Mouse (Mus musculus): ENCODE data around the gene Armc7.
A peak's percentile ranks its signal among the peaks of the same experiment; 100 is the strongest.
"Not testable (repeated sequence)": the region's sequence is repeated elsewhere in the genome, so short reads cannot be mapped to it uniquely, and the experiment has no call there.

Armc7 gene

DNA sequence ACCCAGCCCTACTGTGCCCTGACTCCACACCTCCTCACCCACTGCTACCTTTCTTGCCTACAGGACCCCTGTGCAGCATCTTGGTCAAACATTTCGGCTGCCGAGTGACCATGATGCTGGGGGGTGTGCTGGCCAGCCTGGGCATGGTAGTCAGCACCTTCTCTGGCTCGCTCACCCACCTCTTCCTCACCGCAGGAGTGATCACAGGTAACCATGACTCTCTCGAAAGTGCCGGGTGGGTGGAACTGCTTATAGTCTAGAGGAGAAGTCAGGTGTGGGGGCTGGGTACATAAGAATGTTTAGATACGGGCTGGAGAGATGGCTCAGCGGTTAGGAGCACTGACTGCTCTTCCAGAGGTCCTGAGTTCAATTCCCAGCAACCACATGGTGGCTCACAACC lies 10.6 kb upstream of the Armc7 start:
- no peak for DNase-seq (ENCODE audit: low read depth, low spot score)
- H3K27me3 ChIP-seq (ENCODE audit: control insufficient read depth, insufficient read depth, low read length, poor library complexity, severe bottlenecking), result no peaks in the 10 kb centered on the region
- H3K36me3 ChIP-seq (ENCODE audit: control insufficient read depth, insufficient read depth, low read length, poor library complexity, severe bottlenecking), result no peaks in the 10 kb centered on the region

DNA sequence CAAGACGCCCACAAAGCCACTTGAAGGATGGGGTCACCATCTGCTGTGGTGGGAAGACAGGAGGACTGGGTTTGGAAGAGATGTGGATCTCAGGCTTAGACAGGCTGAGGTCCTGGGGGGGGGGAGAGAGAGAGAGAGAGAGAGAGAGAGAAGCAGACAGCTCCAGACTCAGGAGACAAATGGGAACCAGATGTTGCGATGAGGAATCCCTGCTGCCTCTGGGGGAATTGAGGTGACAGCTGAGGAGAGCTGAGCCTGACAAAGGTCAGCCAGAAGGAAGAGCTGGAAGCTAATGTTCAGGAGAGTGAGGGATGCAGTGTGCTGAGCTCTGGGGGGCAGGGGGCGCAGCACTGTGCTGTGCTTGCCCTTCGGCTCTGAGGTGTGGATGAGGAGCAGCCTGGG lies 8.2 kb upstream of the Armc7 start:
- no peak for DNase-seq (ENCODE audit: low read depth, low spot score)
- Histone ChIP-seq H3K36me3 (ENCODE audit: control insufficient read depth, insufficient read depth, low read length, poor library complexity, severe bottlenecking) (no peaks in the 10 kb centered on the region), H3K27me3 (ENCODE audit: control insufficient read depth, insufficient read depth, low read length, poor library complexity, severe bottlenecking) (no peaks in the 10 kb centered on the region)

DNA sequence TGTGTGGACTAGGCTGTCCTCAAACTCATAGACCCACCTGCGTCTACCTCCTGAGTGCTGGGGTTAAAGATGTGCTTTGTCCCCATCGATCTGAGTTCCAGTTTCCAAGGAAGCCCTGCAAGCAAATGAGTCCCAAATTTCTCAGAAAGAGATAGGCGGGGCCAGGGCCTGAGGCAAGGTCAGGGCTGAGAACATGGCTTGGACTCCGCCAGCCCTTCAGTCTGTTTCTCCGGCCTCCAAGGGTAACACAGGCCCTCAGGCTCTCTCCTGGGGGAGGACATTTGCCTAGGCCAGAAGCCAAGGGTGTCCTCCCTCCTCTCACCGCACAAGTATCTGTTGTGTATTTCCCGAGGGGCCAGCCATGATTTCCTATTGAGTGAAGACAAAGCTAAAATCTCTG lies 3.3 kb upstream of the Armc7 start:
- DNase-seq (ENCODE audit: low read depth, low spot score), result no peak
- Histone ChIP-seq H3K27me3 (ENCODE audit: control insufficient read depth, insufficient read depth, low read length, poor library complexity, severe bottlenecking) (no peaks in the 10 kb centered on the region), H3K36me3 (ENCODE audit: control insufficient read depth, insufficient read depth, low read length, poor library complexity, severe bottlenecking) (no peaks in the 10 kb centered on the region)

DNA sequence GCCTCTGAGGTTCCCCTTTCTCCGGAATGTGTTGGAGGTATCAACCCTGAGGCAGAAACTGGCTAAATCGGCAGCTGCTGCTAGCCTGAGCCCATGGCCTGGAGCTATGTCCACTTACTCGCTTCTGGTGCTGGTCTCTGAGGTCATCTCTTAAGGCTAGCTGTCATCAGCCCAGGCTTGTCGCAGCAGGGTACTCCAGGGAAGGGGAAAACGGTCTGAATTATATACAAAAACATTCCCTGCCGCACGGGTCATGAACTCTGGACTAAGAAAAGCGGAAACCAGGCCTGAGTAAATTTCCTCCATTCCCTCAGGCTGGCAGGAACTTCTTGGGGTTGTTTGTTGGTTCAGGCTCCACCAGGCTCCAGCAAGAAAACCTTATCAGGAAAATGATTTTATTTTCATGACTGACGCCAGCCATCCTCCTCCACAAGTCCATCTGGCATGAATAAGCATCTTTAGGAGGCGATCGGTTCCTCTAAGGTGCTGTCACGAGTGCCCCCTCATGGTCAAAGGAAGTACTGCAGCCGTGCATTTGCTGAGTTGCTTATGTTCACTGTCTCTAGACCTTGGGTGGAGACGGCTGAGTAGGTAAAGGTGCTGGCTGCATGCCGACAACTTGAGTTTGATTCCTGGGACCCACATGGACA lies 1.7 kb upstream of the Armc7 start:
- no peaks in the 10 kb centered on the region for H3K27me3 ChIP-seq (ENCODE audit: control insufficient read depth, insufficient read depth, low read length, poor library complexity, severe bottlenecking)
- H3K36me3 ChIP-seq (ENCODE audit: control insufficient read depth, insufficient read depth, low read length, poor library complexity, severe bottlenecking), result no peaks in the 10 kb centered on the region
- peak; percentile 95 for DNase-seq (ENCODE audit: low read depth, low spot score)

DNA sequence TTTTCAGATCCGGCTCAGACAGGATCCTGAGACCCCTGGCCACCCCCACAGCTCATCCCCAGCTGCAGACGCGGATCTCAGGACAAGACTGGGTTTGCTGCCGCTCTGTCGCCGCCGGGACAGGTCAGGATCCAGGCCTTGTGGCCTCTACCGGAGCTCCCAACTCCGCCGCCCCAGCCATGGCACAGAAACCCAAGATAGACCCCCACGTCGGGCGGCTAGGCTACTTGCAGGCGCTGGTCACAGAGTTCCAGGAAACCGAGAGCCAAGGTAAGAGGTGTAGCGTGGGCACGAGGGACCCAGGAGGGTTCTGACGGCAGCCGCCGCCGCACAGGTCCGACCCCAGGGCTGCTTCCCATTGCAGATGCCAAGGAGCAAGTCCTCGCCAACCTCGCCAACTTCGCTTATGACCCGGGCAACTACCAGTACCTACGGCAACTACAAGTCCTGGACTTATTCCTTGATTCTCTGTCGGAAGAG lies 331 bp downstream of the Armc7 start:
- no peaks in the 10 kb centered on the region for H3K36me3 ChIP-seq (ENCODE audit: control insufficient read depth, insufficient read depth, low read length, poor library complexity, severe bottlenecking)
- H3K27me3 ChIP-seq (ENCODE audit: control insufficient read depth, insufficient read depth, low read length, poor library complexity, severe bottlenecking), result no peaks in the 10 kb centered on the region
- DNase-seq (ENCODE audit: low read depth, low spot score), result no peak

DNA sequence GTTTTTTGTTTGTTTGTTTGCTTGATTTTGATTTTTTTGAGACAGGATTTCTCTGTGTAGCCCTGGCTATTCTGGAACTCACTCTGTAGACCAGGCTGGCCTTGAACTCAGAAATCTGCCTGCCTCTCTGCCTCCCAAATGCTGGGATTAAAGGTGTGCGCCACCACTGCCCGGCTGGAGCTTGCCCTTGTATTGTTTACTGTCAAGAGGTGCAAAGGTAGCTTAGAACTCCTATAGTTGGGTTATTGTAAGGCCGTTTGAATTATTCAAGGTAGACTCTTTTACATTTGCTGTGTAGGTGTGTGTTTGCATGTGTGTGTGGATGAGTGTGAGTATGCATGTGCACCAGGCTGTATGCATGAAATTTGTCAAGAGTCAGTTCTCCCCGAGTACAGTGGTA lies 1.2 kb downstream of the Armc7 start:
- DNase-seq (ENCODE audit: low read depth, low spot score), result not testable (repeated sequence)

DNA sequence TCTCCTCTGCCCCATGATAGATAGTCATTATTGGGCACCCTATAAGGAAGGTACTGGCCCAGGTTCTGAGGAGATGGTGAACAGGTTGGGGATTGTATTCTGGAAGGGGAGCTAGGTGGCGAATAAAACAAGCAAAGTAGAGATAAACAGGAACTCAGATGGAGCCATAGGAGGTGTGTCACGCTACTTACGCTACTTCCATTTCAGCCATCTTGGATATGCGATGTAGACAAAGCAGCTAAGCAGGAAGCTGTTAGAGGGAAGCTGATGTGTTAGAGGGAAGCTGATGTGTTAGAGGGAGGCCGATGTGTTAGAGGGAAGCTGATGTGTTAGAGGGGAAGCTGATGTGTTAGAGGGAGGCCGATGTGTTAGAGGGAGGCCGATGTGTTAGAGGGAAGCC lies 1.9 kb downstream of the Armc7 start:
- peak; percentile 52 for DNase-seq (ENCODE audit: low read depth, low spot score)
- H3K36me3 ChIP-seq (ENCODE audit: control insufficient read depth, insufficient read depth, low read length, poor library complexity, severe bottlenecking); H3K27me3 ChIP-seq (ENCODE audit: control insufficient read depth, insufficient read depth, low read length, poor library complexity, severe bottlenecking): not testable (repeated sequence)

More for the DNA sequence above, 1.2 kb downstream of the Armc7 start:
- not testable (repeated sequence) for H3K36me3 ChIP-seq (ENCODE audit: control insufficient read depth, insufficient read depth, low read length, poor library complexity, severe bottlenecking); H3K27me3 ChIP-seq (ENCODE audit: control insufficient read depth, insufficient read depth, low read length, poor library complexity, severe bottlenecking)

DNA sequence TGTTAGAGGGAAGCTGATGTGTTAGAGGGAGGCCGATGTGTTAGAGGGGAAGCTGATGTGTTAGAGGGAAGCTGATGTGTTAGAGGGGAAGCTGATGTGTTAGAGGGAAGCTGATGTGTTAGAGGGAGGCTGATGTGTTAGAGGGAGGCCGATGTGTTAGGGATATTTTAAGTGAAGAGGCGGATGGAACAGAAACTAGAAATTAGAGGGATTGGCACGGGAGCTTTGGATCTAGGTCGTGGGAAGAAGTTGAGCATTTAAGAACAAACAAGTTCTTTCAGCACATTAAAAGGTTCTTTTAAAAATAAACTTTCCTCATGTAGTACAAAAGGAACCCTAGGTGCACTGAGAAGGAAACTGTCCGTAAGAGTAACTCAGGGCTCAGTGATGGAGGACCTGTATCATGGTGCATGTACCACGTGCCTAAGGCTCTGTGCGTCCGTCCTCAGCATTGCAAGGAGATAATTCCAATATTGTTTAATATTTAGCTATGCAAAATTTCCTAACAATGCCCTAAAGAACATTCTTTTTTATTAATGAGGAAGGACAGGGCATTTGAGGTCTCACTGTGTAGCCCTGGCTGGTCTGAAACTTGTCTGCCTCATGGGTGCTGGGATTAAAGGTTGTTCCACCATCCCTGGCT lies 3.0 kb downstream of the Armc7 start:
- Histone ChIP-seq H3K27me3 (ENCODE audit: control insufficient read depth, insufficient read depth, low read length, poor library complexity, severe bottlenecking) (no peaks in the 10 kb centered on the region), H3K36me3 (ENCODE audit: control insufficient read depth, insufficient read depth, low read length, poor library complexity, severe bottlenecking) (no peaks in the 10 kb centered on the region)
- no peak for DNase-seq (ENCODE audit: low read depth, low spot score)

DNA sequence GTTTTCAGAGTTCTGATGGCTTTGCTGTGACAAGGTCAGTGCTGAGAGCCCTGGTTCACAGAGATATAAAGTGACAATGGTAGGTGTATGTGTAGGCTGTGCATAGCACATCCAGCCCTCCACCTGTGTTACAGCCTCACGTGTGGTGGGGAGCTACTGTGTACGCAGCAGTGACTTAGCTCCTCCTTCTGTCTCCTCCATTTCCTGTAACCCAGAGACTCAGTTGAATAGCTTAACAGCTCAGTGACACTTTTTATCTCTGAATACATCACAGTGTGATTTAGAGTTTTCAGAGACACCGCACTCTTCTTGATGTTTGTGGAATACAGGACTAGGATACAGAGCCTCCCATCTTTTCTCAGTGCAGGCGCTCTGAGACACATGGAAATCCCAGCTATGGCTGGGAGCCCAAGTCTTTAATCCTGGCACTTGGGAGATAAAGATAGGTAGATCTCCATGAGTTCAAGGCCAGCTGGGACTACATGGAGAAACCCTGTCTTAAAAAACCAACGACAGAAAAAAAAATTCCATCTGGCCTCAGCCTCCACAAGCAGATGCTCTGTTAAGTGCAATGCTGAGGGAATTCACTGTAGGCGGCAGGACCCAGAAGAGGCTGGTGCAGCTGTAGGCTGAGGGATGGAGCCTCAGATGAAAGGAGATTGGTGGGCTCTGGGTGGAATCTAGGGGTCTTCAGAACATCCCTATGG lies 6.2 kb downstream of the Armc7 start:
- Histone ChIP-seq H3K36me3 (ENCODE audit: control insufficient read depth, insufficient read depth, low read length, poor library complexity, severe bottlenecking) (no peaks in the 10 kb centered on the region), H3K27me3 (ENCODE audit: control insufficient read depth, insufficient read depth, low read length, poor library complexity, severe bottlenecking) (no peaks in the 10 kb centered on the region)
- DNase-seq (ENCODE audit: low read depth, low spot score), result no peak

DNA sequence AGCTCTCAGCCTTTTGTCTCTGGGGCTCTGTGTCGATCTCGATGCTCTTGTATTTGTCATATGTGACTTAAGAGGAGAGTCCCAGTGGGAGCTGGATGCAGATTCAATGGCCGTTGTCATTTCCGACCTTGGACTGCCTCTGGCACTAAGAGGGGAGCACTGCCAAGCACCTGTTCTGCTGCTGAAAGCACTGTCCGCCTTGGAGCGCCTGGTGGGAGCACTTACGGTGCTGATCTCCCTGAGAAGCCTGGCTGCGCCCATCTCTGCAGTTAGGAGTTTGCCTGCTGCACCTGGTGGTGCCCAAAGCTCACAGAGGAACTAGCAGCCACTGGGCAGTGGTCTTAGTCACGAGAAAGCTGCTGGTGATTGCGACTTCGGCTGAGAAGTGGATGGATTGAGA lies 7.8 kb downstream of the Armc7 start:
- Histone ChIP-seq H3K36me3 (ENCODE audit: control insufficient read depth, insufficient read depth, low read length, poor library complexity, severe bottlenecking) (no peaks in the 10 kb centered on the region), H3K27me3 (ENCODE audit: control insufficient read depth, insufficient read depth, low read length, poor library complexity, severe bottlenecking) (no peaks in the 10 kb centered on the region)
- DNase-seq (ENCODE audit: low read depth, low spot score), result no peak

DNA sequence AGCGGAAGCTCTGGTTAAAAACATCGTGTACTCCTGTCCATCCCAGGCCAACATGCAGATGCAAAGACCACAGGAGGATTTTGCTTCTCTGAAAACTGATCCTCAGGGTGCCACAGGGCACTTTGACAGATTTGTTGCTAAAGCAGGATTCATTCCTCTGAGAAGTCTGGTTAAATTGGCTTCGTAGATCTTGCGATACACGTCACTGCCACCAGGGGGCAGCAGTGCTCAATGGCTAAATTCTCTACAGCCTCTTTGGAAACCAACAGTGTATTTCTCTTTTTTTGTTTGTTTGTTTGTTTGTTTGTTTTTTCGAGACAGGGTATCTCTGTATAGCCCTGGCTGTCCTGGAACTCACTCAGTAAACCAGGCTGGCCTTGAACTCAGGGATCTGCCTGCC lies 8.3 kb downstream of the Armc7 start:
- DNase-seq (ENCODE audit: low read depth, low spot score), result peak; percentile 86

DNA sequence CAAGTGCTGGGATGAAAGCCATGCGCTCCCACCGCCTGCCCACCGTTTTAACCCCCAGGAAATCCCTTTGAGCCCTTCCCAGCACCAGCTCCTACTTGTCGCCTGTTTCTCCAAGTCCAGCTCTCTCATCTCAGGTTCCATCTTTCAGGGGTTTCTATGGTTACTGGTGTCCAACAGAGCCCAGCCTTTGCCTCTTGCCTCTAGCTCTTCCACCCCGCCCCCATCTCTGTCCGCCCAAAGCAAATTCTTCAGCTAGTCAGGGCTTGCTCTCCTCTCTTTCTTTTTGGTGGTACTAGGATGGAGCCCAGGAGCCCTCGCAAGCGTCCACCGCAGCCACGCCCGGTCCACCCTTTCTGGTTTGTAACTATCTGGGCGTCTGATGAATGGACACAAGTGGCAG lies 9.7 kb downstream of the Armc7 start:
- no peak for DNase-seq (ENCODE audit: low read depth, low spot score)
- H3K27me3 ChIP-seq (ENCODE audit: control insufficient read depth, insufficient read depth, low read length, poor library complexity, severe bottlenecking), result no peaks in the 10 kb centered on the region
- H3K36me3 ChIP-seq (ENCODE audit: control insufficient read depth, insufficient read depth, low read length, poor library complexity, severe bottlenecking), result peaks cover 2% of the 10 kb centered on the region; the same call in 1 of the 2 replicates

More for the DNA sequence above, 8.3 kb downstream of the Armc7 start:
- Histone ChIP-seq H3K27me3 (ENCODE audit: control insufficient read depth, insufficient read depth, low read length, poor library complexity, severe bottlenecking) (no peaks in the 10 kb centered on the region), H3K36me3 (ENCODE audit: control insufficient read depth, insufficient read depth, low read length, poor library complexity, severe bottlenecking) (no peaks in the 10 kb centered on the region)

DNA sequence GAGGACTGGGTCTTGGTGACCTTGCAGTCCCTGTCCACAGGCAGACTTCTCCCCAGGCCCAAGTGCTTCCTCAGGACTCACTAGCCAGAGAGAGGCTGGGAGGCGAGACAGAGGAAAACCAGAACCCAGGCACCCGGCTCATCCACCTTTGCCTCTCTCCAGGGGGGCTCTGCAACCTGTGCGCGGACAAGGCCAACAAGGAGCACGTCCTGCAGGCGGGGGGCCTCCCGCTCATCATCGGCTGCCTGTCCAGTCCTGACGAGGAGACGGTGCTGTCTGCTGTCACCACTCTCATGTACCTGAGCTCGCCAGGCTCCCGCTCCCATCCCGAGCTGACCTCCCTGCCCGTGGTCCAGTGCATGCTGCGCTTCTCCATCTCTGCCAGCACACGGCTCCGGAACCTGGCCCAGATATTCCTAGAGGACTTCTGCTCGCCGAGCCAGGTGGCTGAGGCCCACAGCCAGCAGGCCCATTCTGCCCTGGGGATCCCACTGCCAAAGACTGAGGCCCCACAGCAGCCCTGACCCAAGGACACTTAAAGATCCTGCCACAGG lies 13.2 kb downstream of the Armc7 start:
- no peak for DNase-seq (ENCODE audit: low read depth, low spot score)
- no peaks in the 10 kb centered on the region for H3K27me3 ChIP-seq (ENCODE audit: control insufficient read depth, insufficient read depth, low read length, poor library complexity, severe bottlenecking)
- peaks cover 2% of the 10 kb centered on the region; the same call in 1 of the 2 replicates for H3K36me3 ChIP-seq (ENCODE audit: control insufficient read depth, insufficient read depth, low read length, poor library complexity, severe bottlenecking)

DNA sequence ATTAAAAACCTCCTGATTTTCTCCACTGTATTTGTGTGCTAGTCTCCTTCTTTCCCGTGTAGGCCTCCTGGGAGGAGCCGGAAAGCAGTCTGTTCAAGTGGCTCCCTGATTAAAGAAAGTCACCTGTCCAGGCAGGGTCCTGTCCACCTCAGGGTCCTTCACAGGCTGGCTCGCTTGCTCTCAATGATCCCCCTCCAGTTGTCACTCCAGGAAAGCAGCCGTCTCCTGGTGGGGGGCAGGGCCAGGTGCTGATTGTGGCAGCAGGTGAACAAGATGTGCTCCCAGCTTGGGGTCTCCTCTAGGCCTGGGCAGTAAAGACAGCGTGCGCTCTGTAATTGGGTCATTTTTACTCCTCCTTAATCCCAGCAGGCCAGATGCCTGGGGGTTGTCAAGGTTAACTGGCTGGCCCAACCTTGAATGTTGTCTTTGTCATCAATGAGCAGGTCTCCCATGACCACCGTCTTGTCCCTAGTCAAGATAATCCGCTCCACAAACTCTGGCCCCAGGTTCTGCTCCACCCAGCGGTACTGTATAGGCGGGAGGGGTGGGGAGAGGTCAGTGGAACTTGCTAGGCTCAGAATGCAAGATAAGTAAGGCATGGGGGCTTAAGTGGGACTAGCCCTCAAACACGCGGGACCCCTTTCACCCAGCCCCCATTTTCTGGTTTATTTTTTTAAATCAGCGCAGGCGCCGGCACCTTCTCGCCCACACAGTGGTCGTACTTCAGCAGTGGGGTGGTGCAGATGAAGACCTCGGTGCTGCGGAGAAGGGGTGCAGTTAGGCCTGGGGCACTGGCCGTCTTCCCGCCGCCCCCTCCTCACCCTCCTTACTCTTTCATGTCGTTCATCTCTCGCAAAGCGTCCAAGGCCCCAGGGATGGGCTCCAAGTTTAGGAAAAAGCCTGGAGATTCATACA lies 15.2 kb downstream of the Armc7 start:
- Histone ChIP-seq H3K36me3 (ENCODE audit: control insufficient read depth, insufficient read depth, low read length, poor library complexity, severe bottlenecking) (peaks cover 2% of the 10 kb centered on the region; the same call in 1 of the 2 replicates), H3K27me3 (ENCODE audit: control insufficient read depth, insufficient read depth, low read length, poor library complexity, severe bottlenecking) (no peaks in the 10 kb centered on the region)
- DNase-seq (ENCODE audit: low read depth, low spot score), result no peak
